Mouse (Mus musculus): ENCODE results near the gene Ugt1a8.

Gene Ugt1a8

DNA sequence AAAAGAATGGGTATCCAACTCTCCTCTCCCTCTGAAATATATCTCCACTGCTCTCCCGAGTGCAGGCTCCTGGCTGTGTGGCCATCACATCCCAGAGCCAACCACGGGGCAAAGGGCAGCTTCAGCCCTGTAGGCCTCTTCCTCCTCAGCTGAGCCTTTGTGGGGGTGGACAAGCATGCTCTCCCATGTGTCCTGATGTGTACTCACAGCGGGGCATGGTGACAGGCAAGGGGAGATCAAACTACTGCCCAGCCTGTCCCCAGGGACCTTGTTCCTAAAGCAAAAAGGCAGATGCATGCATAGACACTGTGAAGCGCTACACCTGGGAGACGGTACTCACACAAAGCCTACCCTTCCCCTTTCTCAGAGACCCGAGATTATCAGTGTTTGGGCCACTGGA lies 172.5 kb downstream of the Ugt1a8 start:
- no peak for DNase-seq (ENCODE audit: low spot score)

DNA sequence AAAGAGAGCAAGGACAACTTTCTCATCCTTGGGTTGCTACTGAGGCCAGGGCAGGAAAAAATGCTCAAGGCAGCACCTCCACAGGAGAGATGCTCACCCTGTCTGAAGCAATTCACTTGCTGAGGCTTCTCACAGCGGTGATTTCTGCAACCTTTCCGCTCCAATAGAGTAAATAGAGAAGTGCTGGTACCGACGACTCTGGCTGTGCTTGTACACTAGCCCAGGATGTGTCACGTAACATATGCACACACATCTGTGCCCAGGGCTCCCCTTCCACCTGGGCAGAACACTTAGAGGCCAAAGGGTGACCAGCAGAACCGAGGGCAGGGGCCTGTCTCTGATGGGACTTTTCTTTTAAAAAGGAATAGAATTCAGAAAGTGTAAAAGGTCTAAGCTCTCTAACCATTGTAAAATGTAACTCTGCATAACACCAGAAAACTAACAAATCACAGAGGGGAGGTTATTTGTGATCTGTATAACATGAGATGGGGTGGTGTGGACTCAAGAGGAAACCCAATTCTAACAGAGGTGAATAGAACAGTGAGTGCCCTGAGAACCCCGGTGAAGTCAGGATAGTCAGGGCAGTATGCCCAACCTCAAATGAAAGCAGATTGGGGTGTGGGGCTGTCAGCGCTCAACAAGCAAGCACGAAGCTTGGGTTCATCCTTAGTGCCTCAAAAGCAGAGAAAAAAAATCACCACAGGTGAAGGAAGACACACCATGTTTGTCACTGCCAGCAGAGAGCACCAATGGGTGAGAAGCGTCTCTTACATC lies 173.2 kb downstream of the Ugt1a8 start:
- no peak for DNase-seq (ENCODE audit: low spot score)

DNA sequence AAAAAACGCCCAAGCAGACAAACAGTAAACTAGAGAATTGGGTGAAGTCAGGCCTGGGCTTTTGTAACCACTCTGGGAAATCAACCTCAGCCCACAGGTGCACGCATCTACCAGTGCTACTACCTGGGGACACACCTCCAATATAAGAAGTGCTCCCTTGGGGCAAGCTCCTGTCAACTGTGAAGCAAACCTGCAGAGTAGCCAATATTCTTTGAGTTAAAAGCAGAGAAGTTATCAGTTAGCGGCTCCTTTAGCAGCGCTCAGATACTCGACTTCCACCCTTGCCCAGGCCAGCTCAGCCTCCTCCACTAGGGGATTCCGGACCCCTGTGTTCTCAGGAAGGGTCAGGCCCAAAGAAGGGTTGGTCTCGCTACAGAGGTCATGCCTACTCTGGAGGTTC lies 174.1 kb downstream of the Ugt1a8 start:
- DNase-seq (ENCODE audit: low spot score), result no peak

DNA sequence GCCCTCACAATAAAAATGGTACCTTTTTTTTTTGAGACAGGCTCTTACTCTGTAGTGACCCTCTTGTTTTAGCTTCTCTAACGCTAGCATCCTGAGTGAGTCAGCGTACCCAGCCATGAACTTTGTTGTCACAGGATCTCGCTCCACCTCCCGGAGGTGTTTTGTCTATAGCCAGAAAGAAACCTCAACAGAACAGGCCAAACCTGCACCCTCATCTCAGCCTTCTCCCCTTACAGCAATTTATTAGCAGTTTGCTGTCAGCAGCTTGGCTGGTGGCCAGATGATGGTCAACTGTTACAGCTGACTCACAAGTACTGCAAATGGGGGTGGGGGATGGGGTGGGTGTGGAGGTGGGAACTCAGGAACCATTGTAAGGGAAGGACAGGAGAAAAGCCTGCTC lies 174.6 kb downstream of the Ugt1a8 start:
- no peak for DNase-seq (ENCODE audit: low spot score)

DNA sequence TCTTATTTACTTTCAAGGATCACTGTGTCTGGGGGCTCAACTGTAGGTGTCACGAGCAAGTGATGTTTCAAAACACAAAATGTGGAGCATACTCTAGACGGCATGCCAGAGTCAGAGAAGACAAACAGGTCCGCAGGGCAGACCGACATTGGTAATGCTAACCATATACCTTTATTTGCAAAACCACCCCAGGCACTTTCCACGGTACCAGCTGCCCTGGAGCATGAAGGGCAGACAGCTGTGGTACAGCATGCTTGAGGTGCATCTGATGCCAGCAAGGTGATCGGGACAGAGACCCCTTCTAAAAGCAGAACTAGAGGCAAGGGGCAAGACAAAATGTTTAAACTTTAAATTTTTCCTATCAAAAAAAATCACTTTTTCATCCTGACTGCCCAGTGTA lies 175.3 kb downstream of the Ugt1a8 start:
- no peak for DNase-seq (ENCODE audit: low spot score)

DNA sequence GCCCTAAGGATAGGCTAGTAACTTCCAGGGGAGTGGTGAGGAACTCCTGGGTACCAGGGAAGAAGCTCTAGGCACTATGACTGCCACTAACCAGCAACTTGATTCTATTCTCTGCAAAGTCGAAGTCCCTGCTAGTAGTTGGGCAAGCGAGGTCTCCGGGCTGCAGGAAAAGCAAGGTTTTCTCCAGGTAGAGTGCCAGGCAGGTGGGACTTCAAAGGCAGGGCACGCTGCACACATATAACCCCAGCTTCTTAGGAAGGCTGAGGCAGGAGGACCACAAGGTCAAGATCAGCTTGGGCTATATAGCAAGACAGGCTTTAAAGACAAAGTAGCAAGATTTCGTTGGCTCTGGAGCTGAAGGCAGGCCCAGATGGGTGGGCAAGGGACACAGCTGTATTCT lies 176.2 kb downstream of the Ugt1a8 start:
- no peak for DNase-seq (ENCODE audit: low spot score)

DNA sequence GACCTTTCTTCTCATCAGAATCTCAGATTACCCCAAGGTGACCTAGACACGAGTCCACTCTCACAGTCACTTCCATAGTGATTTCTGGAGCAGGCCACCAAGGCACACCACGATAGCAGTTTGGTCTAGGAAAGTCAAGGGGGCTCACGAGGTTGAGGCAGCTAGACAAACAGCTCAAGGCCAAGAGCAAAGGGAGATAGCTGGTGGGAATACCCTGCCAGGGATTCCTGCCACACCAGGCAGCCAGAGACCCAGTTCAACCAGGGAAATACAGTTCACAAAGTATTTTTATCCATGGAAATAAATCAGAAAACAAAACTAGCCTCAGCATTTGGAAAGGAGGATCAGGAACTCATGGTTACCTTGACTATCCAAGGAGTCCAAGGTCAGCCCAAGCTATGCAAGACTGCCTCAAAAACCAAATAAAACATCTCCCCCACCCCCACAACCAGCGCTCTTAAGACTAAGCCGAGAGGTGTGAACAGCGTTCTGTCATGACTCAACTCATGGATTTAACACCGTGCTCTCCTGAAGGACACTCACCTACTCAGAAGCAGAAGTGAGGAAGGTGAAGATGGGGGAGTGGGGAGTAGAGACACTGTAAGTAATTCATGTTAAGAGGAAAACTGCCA lies 176.7 kb downstream of the Ugt1a8 start:
- no peak for DNase-seq (ENCODE audit: low spot score)

DNA sequence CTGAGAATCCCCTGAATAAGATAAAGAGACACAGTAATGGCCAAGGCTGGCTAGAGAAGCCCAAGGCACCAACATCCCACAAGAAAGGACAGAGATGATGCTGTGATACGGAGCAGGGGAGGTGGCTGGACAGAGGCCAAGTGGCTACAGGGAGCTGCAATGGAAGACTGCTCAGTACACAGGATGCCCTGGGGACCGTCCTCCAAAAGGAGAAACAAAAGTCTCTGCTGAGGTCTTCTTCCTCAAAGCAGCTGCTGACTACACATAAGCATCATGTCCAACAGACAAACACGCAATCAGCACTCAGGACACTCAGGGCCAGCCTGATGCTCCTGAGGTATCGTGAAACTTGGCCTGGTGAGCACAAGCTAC lies 177.2 kb downstream of the Ugt1a8 start:
- no peak for DNase-seq (ENCODE audit: low spot score)

DNA sequence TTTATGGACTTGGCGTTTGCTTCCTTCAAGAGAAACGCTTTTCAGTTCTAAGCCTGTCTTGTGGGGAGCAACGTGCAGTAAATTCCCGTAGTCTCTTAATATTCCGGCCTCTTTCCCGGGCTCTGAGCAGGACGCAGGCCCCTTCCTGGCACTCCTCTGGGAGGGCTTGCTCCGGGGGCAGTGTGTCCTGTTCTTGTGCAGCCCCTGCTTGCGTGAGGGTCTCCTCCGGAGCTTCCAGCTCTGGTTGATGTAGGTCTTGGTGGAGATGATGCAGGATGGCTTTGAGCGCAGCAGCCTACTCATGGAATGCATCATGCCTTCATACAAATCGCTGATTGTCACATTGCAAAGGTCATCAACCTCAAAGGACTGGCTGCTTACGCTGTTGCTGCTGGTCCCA lies 178.5 kb downstream of the Ugt1a8 start:
- DNase-seq (ENCODE audit: low spot score), result no peak

DNA sequence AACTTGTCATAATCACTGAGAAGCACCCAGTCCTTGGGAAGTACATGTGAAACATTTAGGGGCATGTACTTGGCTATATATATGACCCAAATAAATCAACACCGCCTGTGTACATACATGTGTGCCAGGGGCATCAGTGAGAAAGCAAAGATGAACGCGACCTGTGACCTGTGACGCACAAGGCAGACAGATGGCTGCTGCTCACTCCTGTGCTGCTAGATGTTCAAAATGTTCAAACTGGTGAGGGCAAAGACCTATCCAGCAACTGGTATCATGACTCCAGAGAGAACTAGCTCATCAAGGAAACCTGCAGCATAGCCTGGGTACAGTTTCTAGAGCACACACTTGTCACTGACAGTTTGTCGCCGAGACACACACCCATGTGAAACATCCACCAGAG lies 179.9 kb downstream of the Ugt1a8 start:
- DNase-seq (ENCODE audit: low spot score), result no peak

DNA sequence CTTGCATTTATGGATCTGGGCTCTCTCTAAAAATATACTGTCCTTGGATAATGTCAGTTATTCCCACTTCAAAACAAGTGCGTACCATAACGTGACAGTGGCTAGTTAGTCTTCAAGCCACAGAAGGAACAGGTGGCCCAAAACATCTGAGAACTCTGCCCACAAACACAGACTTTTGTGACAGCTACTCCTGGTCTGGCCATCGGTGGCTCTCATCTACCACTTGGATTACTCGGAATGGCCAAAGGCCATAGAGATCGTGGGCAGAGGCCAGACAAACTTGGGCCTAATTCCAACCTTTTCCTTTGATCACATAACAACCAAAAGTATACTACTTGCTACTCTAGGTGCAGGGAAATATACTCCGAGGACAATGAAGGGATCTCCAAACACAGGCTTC lies 180.5 kb downstream of the Ugt1a8 start:
- DNase-seq (ENCODE audit: low spot score), result no peak
